Mouse (Mus musculus) fat pad, adult 2 months (tissue): ENCODE measurements around the gene Tmem60.

Experiments used
- DNase-seq: peaks from one replicate; pipeline ENCODE4 v3.0.0-alpha.2; 2011; ENCODE audit warnings: low read depth, low spot score; ENCODE audit errors: extremely low read depth

The Tmem60 gene

GRCm38 (mm10) chr5:20905437-20905836 is 23.4 kb downstream of the Tmem60 start:
- no peak for DNase-seq

GRCm38 (mm10) chr5:20906191-20906590 is 24.2 kb downstream of the Tmem60 start:
- no peak for DNase-seq

DNA sequence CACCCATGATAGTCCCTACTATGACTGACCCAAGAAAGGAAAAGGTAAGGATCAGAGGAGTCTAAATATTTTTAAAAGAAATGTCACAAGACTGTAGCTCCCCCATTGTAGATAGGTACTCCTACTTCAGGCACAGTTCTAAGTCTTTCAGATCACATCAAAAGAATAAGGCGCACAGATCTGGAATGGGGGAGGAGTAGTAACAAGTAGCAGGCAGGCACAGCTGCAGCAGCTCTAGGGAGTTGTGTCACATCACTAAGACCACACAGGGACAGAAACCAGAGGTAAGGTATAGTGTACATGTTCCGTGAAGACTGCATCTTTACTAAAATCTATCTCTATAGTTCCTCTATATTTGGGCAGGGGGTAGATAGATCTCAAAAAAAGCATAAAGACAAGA is 29.8 kb downstream of the Tmem60 start:
- no peak for DNase-seq

DNA sequence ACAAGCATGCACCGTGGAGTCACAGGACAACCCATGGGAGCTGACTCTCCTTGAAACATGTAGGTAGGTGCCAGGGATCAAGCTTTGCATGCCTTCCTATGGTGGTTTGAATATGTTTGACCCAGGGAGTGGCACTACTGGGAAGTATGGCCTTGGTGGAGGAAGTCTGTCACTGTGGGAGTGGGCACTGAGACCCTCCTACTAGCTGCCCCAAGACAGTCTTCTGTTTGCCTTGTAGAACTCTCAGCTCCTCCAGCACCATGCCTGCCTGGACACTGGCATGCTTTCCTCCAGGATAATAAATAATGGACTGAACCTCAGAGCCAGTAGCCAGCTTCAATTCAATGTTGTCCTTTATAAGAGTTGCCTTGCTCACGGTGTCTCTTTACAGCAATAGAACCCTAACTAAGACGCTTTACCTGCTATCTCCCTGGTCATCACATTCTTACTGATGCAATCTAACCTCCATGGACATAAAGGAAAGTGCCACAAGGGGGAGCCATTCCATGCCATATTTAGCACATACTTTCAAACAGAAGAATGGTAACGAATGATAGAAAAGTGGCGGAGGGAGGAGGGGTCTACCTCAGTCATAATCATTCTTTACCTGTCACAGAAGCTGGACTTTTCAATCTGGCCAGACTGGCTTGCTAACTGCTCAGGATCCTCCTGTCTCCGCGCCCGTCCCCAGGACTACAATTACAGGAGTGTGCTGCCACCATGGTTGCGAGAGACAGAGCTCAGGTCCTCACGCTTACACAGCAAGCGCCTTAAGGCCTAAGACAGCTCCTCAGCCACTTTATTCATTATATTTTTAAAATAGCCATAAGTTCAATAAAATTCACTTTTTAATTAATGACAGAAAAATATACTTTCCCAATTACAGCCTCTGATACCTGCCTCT is 31.6 kb downstream of the Tmem60 start:
- no peak for DNase-seq

DNA sequence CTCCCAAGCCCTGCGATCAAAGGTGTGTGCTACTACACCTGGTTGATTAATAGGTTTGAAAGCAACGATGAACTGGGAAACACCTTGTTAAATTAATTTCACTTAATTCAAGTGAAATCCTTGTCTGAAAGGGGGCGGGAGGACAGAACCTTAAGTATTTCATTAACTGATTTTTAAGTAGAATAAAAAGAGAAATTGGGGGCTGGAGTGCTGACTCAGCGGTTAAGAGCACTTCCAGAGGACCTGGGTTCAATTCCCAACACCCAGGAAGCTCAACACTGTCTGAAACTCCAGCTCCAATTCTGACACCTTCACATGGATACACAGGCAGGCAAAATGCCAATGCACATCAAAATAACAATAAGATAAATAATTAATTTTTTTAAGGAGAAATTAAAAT is 37.0 kb downstream of the Tmem60 start:
- DNase-seq, result no peak

DNA sequence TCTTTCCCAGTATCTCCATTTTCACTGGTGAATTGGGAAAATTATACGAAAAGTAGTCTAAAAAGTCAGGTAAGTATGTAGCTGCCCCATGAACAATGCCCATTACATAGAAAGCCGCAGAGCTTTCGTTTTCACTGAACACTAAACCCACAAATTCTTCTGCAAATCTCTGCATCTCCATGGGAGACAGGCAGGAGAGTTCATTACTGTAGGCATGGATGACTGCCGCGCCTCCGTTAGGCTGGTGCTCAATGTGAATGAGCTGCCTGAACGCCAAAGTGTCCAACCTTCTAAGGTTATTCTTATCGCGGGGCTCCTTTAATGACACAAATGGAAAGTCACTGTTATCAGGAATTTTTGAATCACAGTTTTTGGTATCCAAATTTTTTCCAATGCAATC is 37.6 kb downstream of the Tmem60 start:
- no peak for DNase-seq

DNA sequence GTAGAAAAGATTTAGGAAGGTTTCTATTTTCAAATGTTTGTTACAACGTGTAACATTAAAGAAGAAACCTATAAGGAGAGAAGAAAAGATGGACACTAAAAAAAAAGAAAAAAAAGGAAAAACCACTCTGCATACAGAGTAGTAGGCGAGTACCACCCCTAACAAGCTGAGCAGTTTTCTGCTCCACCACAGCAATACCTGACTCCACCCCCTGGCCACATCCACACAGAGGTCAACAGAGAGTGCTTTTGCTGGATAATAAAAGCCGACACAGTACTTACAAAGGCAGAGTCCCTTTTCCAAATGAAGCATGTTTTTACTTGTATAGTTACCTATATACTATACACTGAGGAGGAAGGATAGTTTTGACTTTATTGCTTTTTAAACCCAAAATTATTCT is 42.6 kb downstream of the Tmem60 start:
- DNase-seq, result no peak

DNA sequence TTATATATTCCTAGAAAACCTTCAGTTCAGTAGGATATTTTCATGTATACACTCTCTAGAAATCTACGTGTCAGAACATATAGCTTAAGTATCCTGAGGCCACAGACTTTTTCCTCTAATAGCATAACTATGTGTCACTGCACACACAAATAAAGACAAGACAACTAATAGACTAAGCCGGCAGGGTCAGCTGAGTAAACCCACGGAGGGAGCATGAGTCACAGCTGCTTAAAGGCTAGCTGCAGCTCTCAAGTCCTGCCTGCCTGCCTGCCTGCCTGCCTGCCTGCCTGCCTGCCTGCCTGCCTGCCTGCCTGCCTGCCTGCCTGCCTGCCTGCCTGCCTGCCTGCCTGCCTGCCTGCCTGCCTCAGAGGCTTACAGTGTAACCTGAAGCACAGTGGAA is 43.5 kb downstream of the Tmem60 start:
- no peak for DNase-seq

DNA sequence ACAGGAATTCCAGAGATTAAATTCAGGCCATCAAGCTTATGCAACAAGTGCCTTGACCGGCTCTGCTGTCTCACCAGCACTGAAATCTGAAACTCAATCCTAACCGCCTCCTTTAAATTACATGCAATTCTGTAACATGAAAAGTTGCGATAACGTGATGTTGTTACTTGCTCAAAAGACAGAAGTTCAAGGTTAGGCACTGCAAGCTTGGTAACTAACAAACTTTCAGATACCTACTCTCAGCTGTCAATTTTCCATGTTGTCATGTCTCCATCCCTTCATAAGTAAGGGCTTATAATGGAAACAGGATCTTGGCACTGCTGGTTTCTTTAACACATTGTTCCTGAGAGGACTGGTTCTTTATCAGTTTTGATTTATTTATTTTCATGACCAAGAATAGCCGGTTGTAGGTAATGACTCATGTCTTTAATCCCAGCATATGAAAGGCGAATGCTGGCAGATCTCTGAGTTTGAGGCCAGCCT is 47.7 kb downstream of the Tmem60 start:
- no peak for DNase-seq

DNA sequence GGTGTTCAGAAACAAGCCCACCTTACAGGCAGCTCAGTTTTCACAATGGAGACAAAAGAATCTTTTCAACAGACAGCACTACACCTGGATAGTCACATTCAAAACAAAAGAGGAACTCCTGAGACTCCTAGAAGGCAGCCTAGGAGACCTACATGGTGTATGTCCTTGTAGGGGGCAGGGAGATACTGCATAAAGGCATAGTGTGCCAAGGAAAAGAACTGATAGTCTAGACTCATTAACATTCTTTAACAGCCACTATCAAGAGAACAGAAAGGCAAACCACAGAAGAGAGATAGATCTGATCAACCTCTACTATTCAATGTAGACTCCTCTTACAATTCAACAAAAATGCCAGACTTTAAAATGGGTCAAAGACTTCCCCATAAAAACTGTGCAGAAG is 48.4 kb downstream of the Tmem60 start:
- DNase-seq, result no peak

DNA sequence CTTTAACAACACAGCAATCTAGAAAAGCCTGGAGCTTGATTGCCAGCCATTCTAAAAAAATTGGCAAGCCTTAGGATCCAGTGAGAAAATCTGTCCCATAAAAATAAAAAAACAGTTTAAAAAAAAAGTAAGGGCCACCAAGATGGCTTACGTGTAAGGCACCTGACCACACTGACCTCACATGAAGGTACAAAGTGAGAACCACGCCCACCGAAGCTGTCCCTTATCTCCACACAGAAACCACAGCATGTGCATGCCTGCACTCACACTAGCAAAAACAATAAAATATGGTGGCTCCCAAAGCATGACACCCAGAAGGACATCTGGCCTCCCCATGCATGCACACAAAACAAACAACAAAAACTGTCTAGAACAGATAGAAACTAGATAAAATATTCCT is 49.3 kb downstream of the Tmem60 start:
- DNase-seq, result no peak

DNA sequence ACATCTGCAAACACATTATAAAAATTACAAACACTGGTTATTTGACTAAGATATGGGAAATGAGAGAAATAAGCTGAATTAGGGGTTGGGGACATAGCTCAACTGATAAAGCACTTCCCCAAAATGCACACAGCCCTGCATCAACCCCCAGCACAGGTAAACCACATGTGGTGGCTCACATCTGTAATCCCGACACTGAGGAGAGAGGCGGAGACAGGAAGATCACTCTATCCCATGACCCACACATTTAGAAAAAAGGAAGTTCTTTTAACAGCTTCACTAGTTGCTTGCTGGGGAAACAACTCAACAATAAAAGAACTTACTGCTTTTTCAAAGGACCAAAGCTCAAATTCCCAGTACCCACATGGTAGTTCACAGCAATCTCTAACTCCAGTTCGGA is 50.6 kb downstream of the Tmem60 start:
- no peak for DNase-seq

DNA sequence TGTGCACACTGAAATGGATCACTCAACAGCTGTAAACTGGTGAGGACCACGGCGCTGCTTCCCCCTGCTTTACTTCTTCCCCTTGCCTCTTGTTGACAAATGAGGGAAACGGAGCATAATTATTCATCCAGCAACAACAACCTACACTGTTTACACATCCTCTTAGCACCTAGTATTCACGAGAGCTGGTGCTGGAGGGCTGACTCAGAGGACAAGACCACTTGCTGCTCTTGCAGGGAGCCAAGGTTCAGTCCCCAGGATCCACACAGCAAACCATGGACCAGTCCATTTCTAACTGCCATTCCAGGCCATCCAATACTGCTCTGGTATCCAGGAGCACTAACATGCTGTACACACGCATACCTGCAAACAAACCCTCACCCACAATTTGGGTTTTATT is 53.9 kb downstream of the Tmem60 start:
- no peak for DNase-seq
